Mouse (Mus musculus): Measurements from ENCODE around the gene Coa3. TPM values are rescaled to one million over a fixed set of nuclear protein-coding genes. Genes with fewer than 3 reads are reported as not detected.

Gene Coa3
- total and polyA plus RNA-seq, 3 experiments: 88.4 to 302 (median 101) TPM

- H3K9ac ChIP-seq (ENCODE audit: low read depth, low read length): peak within 1 kb of the TSS; percentile 87
- H3K4me3 ChIP-seq: peak within 1 kb of the TSS; percentile 77
- intact Hi-C loops (cut with DNase I): loop anchor here (2.0 kb wide), 1 partner anchor 25 kb away; the partner anchor contains the start of genes Cntd1 and Coa3
- H3K27me3 ChIP-seq (ENCODE audit: control insufficient read depth, insufficient read depth, low read length): no peaks in the 10 kb centered on the region
- peaks cover 7% of the 10 kb centered on the region for H3K4me1 ChIP-seq (ENCODE audit: control insufficient read depth, insufficient read depth, low read length)
- peaks cover 12% of the 10 kb centered on the region for H3K36me3 ChIP-seq (ENCODE audit: control insufficient read depth, insufficient read depth, low read length)
- no peaks in the 10 kb centered on the region for H3K79me2 ChIP-seq (replicated peaks; ENCODE audit: control insufficient read depth, insufficient read depth, low read length)
- peak within 1 kb of the TSS; percentile 90 for H3K27ac ChIP-seq
- peak; percentile 88 to 91 for DNase-seq
- TF ChIP-seq CTCF (IDR thresholded peaks at IDR 0.05): peak; percentile 33
- peak; percentile 67; the same call in 1 of the 2 replicates for TF ChIP-seq EP300 (IDR thresholded peaks at IDR 0.05; ENCODE audit: insufficient read depth, low read depth, low read length)
- peak; percentile 96 for TF ChIP-seq POLR2A (IDR thresholded peaks at IDR 0.05; ENCODE audit: insufficient read depth, low read depth, low read length)
- WGBS: under 1% methylated on average over 40 of the region's 40 CpGs
Measured at GRCm38 (mm10) chr11:101253613-101254389, 25.1 kb downstream of the Coa3 start, which contains the start of gene Vps25. TSS of gene Vps25 (plus strand) at chr11:101253707.

DNA sequence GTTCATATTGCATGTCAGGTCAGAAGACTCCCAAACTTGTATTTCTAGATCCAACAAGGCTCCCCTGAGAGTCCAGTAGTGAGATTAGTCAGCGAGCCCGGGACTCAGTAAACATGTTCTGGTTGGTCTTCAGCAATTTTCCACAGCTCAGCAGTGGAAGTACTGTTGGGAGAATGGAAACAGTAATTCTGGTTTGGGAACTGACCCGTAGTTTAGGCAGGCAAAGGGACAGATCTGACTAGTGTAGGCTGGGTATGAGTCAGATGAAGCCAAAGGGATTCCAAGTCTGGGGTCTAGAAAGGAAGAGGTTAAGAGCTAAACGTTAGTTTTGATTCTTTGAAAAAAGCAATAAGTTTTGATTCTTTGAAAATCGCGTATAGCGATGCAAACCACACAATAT lies 26.0 kb downstream of the Coa3 start:
- peak overlapping the region; percentile 90 for H3K27ac ChIP-seq
- intact Hi-C loops (cut with DNase I): loop anchor here (2.0 kb wide), 1 partner anchor 26 kb away; the partner anchor contains the start of genes Cntd1 and Coa3
- peak overlapping the region; percentile 77 for H3K4me3 ChIP-seq
- peak overlapping the region; percentile 66 for H3K9ac ChIP-seq (ENCODE audit: low read depth, low read length)
- no peak for DNase-seq
- 3% methylated on average over 7 of the region's 7 CpGs for WGBS
- no peaks in the 10 kb centered on the region for H3K27me3 ChIP-seq (ENCODE audit: control insufficient read depth, insufficient read depth, low read length)
- H3K79me2 ChIP-seq (replicated peaks; ENCODE audit: control insufficient read depth, insufficient read depth, low read length): no peaks in the 10 kb centered on the region
- H3K36me3 ChIP-seq (ENCODE audit: control insufficient read depth, insufficient read depth, low read length): peaks cover 11% of the 10 kb centered on the region
- TF ChIP-seq POLR2A (IDR thresholded peaks at IDR 0.05; ENCODE audit: insufficient read depth, low read depth, low read length) (no peak), EP300 (IDR thresholded peaks at IDR 0.05; ENCODE audit: insufficient read depth, low read depth, low read length) (no peak), CTCF (IDR thresholded peaks at IDR 0.05) (no peak)
- H3K4me1 ChIP-seq (ENCODE audit: control insufficient read depth, insufficient read depth, low read length): peaks cover 7% of the 10 kb centered on the region

DNA sequence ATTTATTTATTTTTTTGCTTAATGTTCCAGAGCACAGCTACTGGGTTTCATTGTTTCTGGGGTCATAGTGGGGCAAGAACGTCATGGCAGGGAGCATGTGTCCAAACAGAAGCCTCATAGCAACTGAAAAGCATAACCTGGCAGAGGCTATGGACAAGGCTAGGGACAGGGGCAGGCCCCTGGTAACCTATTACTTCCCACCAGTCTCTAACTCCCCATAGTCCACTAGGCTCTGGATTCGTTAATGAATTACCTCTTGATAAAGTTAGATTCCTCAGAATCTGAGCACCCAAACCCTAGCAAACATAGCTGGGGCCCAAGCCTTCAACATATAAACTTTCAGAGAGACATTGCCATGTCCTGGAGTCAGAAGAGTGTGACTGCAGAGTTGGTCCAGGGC lies 27.9 kb downstream of the Coa3 start:
- DNase-seq: no peak
- H3K9ac ChIP-seq (ENCODE audit: low read depth, low read length): no peak overlapping the region
- H3K27me3 ChIP-seq (ENCODE audit: control insufficient read depth, insufficient read depth, low read length): 0 out of 2 replicates have a peak, but pooled peaks cover 2% of the 10 kb centered on the region
- H3K79me2 ChIP-seq (replicated peaks; ENCODE audit: control insufficient read depth, insufficient read depth, low read length): no peaks in the 10 kb centered on the region
- 68% methylated on average over 2 of the region's 2 CpGs for WGBS
- intact Hi-C loops (cut with DNase I): loop anchor here (1.0 kb wide), 1 partner anchor 48 kb away; no protein-coding TSS in a partner anchor
- peaks cover 8% of the 10 kb centered on the region for H3K4me1 ChIP-seq (ENCODE audit: control insufficient read depth, insufficient read depth, low read length)
- peaks cover 8% of the 10 kb centered on the region; the same call in 1 of the 2 replicates for H3K36me3 ChIP-seq (ENCODE audit: control insufficient read depth, insufficient read depth, low read length)
- no peak overlapping the region for H3K27ac ChIP-seq
- TF ChIP-seq EP300 (IDR thresholded peaks at IDR 0.05; ENCODE audit: insufficient read depth, low read depth, low read length) (no peak), POLR2A (IDR thresholded peaks at IDR 0.05; ENCODE audit: insufficient read depth, low read depth, low read length) (no peak), CTCF (IDR thresholded peaks at IDR 0.05) (no peak)
- no peak overlapping the region for H3K4me3 ChIP-seq

- Histone ChIP-seq H3K4me3 (peak overlapping the region; percentile 79), H3K79me2 (replicated peaks; ENCODE audit: control insufficient read depth, insufficient read depth, low read length) (no peaks in the 10 kb centered on the region), H3K4me1 (ENCODE audit: control insufficient read depth, insufficient read depth, low read length) (peaks cover 11% of the 10 kb centered on the region), H3K9ac (ENCODE audit: low read depth, low read length) (peak overlapping the region; percentile 2; the same call in 1 of the 2 replicates), H3K27me3 (ENCODE audit: control insufficient read depth, insufficient read depth, low read length) (0 out of 2 replicates have a peak, but pooled peaks cover 2% of the 10 kb centered on the region), H3K27ac (peak overlapping the region; percentile 95), H3K36me3 (ENCODE audit: control insufficient read depth, insufficient read depth, low read length) (peaks cover 2% of the 10 kb centered on the region; the same call in 1 of the 2 replicates)
- WGBS: 16% methylated on average over 14 of the region's 14 CpGs
- intact Hi-C loops (cut with DNase I): loop anchor here (1.0 kb wide), 2 partner anchors 17 to 36 kb away; no protein-coding TSS in a partner anchor
- TF ChIP-seq POLR2A (IDR thresholded peaks at IDR 0.05; ENCODE audit: insufficient read depth, low read depth, low read length): peak; percentile 66
- 0 out of 2 replicates have a peak, but pooled peaks have one; percentile 84 for TF ChIP-seq EP300 (IDR thresholded peaks at IDR 0.05; ENCODE audit: insufficient read depth, low read depth, low read length)
- TF ChIP-seq CTCF (IDR thresholded peaks at IDR 0.05): peak; percentile 75
- peak; percentile 79 to 80 for DNase-seq
Measured at GRCm38 (mm10) chr11:101248258-101248994, 30.5 kb downstream of the Coa3 start.

- intact Hi-C loops (cut with DNase I): loop anchor here (1.0 kb wide), 2 partner anchors 16 to 35 kb away; no protein-coding TSS in a partner anchor
- Histone ChIP-seq H3K79me2 (replicated peaks; ENCODE audit: control insufficient read depth, insufficient read depth, low read length) (no peaks in the 10 kb centered on the region), H3K4me3 (peak overlapping the region; percentile 79), H3K27ac (peak overlapping the region; percentile 95), H3K9ac (ENCODE audit: low read depth, low read length) (peak overlapping the region; percentile 98), H3K27me3 (ENCODE audit: control insufficient read depth, insufficient read depth, low read length) (0 out of 2 replicates have a peak, but pooled peaks cover 2% of the 10 kb centered on the region), H3K4me1 (ENCODE audit: control insufficient read depth, insufficient read depth, low read length) (peaks cover 7% of the 10 kb centered on the region), H3K36me3 (ENCODE audit: control insufficient read depth, insufficient read depth, low read length) (peaks cover 2% of the 10 kb centered on the region; the same call in 1 of the 2 replicates)
- no peak for DNase-seq
- 50% methylated on average over 6 of the region's 6 CpGs for WGBS
- no peak for TF ChIP-seq EP300 (IDR thresholded peaks at IDR 0.05; ENCODE audit: insufficient read depth, low read depth, low read length)
- TF ChIP-seq POLR2A (IDR thresholded peaks at IDR 0.05; ENCODE audit: insufficient read depth, low read depth, low read length): no peak
- no peak for TF ChIP-seq CTCF (IDR thresholded peaks at IDR 0.05)
Measured at GRCm38 (mm10) chr11:101247521-101248030, 31.3 kb downstream of the Coa3 start.

Data from heart, adult 2 months (tissue).